Mouse (Mus musculus): ENCODE measurements around the gene Cutc. TPM values are rescaled to one million over a fixed set of nuclear protein-coding genes. Genes with fewer than 3 reads are reported as not detected.
A peak's percentile ranks its signal among the peaks of the same experiment; 100 is the strongest.

Cutc gene
- total RNA-seq, 2 experiments from 2014 or later = 6.0 to 7.1 TPM

- no peak for DNase-seq (ENCODE audit: extremely low spot score in 1 of 2, low spot score in 1 of 2)
These were observed 2.8 kb upstream of the Cutc start for GRCm38 (mm10) chr19:43750008-43750407.

- DNase-seq (ENCODE audit: extremely low spot score in 1 of 2, low spot score in 1 of 2) = peak; percentile 79 to 86
These were observed 535 bp downstream of the Cutc start for GRCm38 (mm10) chr19:43753226-43753835.

GRCm38 (mm10) chr19:43754237-43754636 lies 1.4 kb downstream of the Cutc start:
- no peak for DNase-seq (ENCODE audit: extremely low spot score in 1 of 2, low spot score in 1 of 2)

GRCm38 (mm10) chr19:43754872-43755271 lies 2.1 kb downstream of the Cutc start:
- DNase-seq (ENCODE audit: extremely low spot score in 1 of 2, low spot score in 1 of 2) = no peak

GRCm38 (mm10) chr19:43760504-43760903 lies 7.7 kb downstream of the Cutc start:
- peak; percentile 31 to 86 for DNase-seq (ENCODE audit: extremely low spot score in 1 of 2, low spot score in 1 of 2)

GRCm38 (mm10) chr19:43761543-43762256 lies 8.9 kb downstream of the Cutc start:
- DNase-seq (ENCODE audit: extremely low spot score in 1 of 2, low spot score in 1 of 2) = no peak

- no peak for DNase-seq (ENCODE audit: extremely low spot score in 1 of 2, low spot score in 1 of 2)
These were observed 9.6 kb downstream of the Cutc start for GRCm38 (mm10) chr19:43762410-43762809.

- no peak for DNase-seq (ENCODE audit: extremely low spot score in 1 of 2, low spot score in 1 of 2)
These were observed 13.7 kb downstream of the Cutc start for GRCm38 (mm10) chr19:43766451-43766850.

GRCm38 (mm10) chr19:43767549-43768322 lies 14.9 kb downstream of the Cutc start:
- no peak for DNase-seq (ENCODE audit: extremely low spot score in 1 of 2, low spot score in 1 of 2)

GRCm38 (mm10) chr19:43769366-43769960 lies 16.7 kb downstream of the Cutc start:
- no peak for DNase-seq (ENCODE audit: extremely low spot score in 1 of 2, low spot score in 1 of 2)

- no peak for DNase-seq (ENCODE audit: extremely low spot score in 1 of 2, low spot score in 1 of 2)
These were observed 17.8 kb downstream of the Cutc start for GRCm38 (mm10) chr19:43770584-43770983.

GRCm38 (mm10) chr19:43771499-43771969 lies 18.7 kb downstream of the Cutc start:
- DNase-seq (ENCODE audit: extremely low spot score in 1 of 2, low spot score in 1 of 2) = no peak

GRCm38 (mm10) chr19:43772311-43772710 lies 19.5 kb downstream of the Cutc start:
- no peak for DNase-seq (ENCODE audit: extremely low spot score in 1 of 2, low spot score in 1 of 2)

- DNase-seq (ENCODE audit: extremely low spot score in 1 of 2, low spot score in 1 of 2) = no peak
These were observed 22.6 kb downstream of the Cutc start for GRCm38 (mm10) chr19:43775433-43775832.

- no peak for DNase-seq (ENCODE audit: extremely low spot score in 1 of 2, low spot score in 1 of 2)
These were observed 23.8 kb downstream of the Cutc start for GRCm38 (mm10) chr19:43776561-43776960.

- DNase-seq (ENCODE audit: extremely low spot score in 1 of 2, low spot score in 1 of 2) = no peak
These were observed 24.5 kb downstream of the Cutc start for GRCm38 (mm10) chr19:43777308-43777707.

- no peak for DNase-seq (ENCODE audit: extremely low spot score in 1 of 2, low spot score in 1 of 2)
These were observed 27.6 kb downstream of the Cutc start for GRCm38 (mm10) chr19:43780391-43780790.

GRCm38 (mm10) chr19:43781980-43782379 lies 29.2 kb downstream of the Cutc start, which contains the start of gene Abcc2:
Gene Abcc2, plus strand, starts transcription at chr19:43782192.
- DNase-seq (ENCODE audit: extremely low spot score in 1 of 2, low spot score in 1 of 2) = no peak

GRCm38 (mm10) chr19:43784761-43785160 lies 32.0 kb downstream of the Cutc start:
- no peak for DNase-seq (ENCODE audit: extremely low spot score in 1 of 2, low spot score in 1 of 2)

- DNase-seq (ENCODE audit: extremely low spot score in 1 of 2, low spot score in 1 of 2) = no peak
These were observed 33.6 kb downstream of the Cutc start for GRCm38 (mm10) chr19:43786249-43787026.
